Mouse (Mus musculus): ENCODE results near the gene Olfr1161. TPM values are rescaled to one million over a fixed set of nuclear protein-coding genes. Genes with fewer than 3 reads are reported as not detected.
"Not testable (repeated sequence)": the region's sequence is repeated elsewhere in the genome, so short reads cannot be mapped to it uniquely, and the experiment has no call there.

Olfr1161 gene
- not detected in 2 replicates for polyA plus RNA-seq (2014; fragmentation: Nextera tagmentation; extraction: Ambion mirVana)

DNA sequence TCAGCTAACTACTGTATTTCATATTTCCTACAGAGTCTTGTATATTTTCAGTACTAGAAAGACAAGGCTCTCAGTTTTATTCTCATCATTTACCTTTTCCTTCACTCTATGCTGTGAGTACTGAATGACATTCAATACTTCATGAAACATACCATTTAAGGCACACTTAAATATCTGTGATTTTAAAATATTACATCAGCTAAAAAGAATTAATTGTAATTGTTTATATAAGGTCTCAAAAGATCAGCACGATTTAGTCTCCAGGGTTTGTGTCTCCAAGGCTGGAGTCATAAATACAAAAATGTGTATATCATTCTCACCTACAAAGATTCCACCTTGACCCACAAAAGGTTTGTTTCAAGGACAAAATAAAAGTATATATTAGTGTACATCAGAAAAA, at the start of gene Olfr1161:
Olfr1161 (plus strand) TSS at position 301 of the 400 bp plus-strand sequence.
- not testable (repeated sequence) for DNase-seq (ENCODE audit: low spot score); H3K4me1 ChIP-seq (ENCODE audit: control insufficient read depth, insufficient read depth, low read length); H3K36me3 ChIP-seq (ENCODE audit: control insufficient read depth, insufficient read depth, low read length); H3K27ac ChIP-seq (replicated peaks; ENCODE audit: low read depth, low read length); H3K4me2 ChIP-seq (ENCODE audit: low read depth, severe bottlenecking); H3K9ac ChIP-seq (ENCODE audit: low read length); H3K4me3 ChIP-seq (ENCODE audit: low read depth, low read length); ATAC-seq (ENCODE audit: insufficient number of reproducible peaks, low FRiP score, low TSS enrichment, low read depth); H3K27me3 ChIP-seq (ENCODE audit: control insufficient read depth, insufficient read depth, low read length); H3K9me3 ChIP-seq (ENCODE audit: control insufficient read depth, low read length)
- 85% methylated on average over 1 of the region's 1 CpGs for WGBS

DNA sequence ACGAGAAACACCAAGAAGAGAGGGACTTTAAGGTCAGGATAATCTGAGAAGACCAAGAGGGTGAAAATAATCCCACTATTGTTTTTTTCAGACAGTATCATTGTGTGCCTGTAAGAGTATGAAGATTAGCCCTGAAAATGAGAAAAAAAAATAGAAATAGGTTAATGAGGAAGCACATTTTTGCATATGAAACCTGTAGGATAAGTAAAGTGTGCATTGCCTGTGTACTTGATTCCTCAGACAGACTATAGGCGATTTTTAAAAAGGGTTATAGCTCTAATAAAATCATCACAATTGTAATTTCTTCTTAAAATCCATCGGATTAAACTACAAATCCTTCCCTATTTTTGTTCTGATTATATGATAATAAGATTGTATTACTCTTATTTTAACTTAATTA, 48.0 kb upstream of the Olfr1161 start, which contains the start of gene Olfr74:
Olfr74 (minus strand) TSS at position 101 of the 400 bp plus-strand sequence.
- Histone ChIP-seq H3K4me3 (ENCODE audit: low read depth, low read length) (no peak within 1 kb of the TSS), H3K27me3 (ENCODE audit: control insufficient read depth, insufficient read depth, low read length) (no peaks in the 10 kb centered on the region), H3K36me3 (ENCODE audit: control insufficient read depth, insufficient read depth, low read length) (no peaks in the 10 kb centered on the region), H3K4me1 (ENCODE audit: control insufficient read depth, insufficient read depth, low read length) (no peaks in the 10 kb centered on the region), H3K27ac (replicated peaks; ENCODE audit: low read depth, low read length) (no peak within 1 kb of the TSS), H3K9ac (ENCODE audit: low read length) (no peak within 1 kb of the TSS), H3K9me3 (ENCODE audit: control insufficient read depth, low read length) (no peaks in the 10 kb centered on the region), H3K4me2 (ENCODE audit: low read depth, severe bottlenecking) (no peak within 1 kb of the TSS)
- WGBS: 80% methylated on average over 3 of the region's 3 CpGs
- DNase-seq (ENCODE audit: low spot score) (no peak), ATAC-seq (ENCODE audit: insufficient number of reproducible peaks, low FRiP score, low TSS enrichment, low read depth) (no peak)

DNA sequence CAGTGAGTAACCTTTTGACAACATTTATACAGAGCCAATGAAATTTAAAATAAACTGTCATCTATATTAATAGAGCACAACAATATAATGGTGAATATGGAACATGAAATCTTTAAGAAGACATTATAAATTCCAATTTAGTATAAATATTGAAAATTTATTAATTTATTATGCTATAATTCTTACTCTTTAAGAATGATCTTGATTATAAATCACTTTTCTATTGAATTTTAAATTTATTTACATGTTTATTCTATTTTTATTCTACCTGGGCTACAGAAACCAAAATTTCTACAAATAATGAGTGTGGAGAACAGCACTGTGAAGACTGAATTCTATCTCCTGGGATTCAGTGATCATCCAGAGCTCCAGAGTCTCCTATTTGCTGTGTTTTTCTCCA, 32.8 kb upstream of the Olfr1161 start, which contains the start of gene Olfr1158:
Olfr1158 (plus strand) TSS at position 301 of the 400 bp plus-strand sequence.
- no peaks in the 10 kb centered on the region for H3K27me3 ChIP-seq (ENCODE audit: control insufficient read depth, insufficient read depth, low read length)
- no peaks in the 10 kb centered on the region for H3K36me3 ChIP-seq (ENCODE audit: control insufficient read depth, insufficient read depth, low read length)
- H3K4me2 ChIP-seq (ENCODE audit: low read depth, severe bottlenecking): no peak within 1 kb of the TSS
- H3K4me3 ChIP-seq (ENCODE audit: low read depth, low read length): no peak within 1 kb of the TSS
- no peaks in the 10 kb centered on the region for H3K9me3 ChIP-seq (ENCODE audit: control insufficient read depth, low read length)
- H3K9ac ChIP-seq (ENCODE audit: low read length): no peak within 1 kb of the TSS
- DNase-seq (ENCODE audit: low spot score): no peak
- H3K4me1 ChIP-seq (ENCODE audit: control insufficient read depth, insufficient read depth, low read length): no peaks in the 10 kb centered on the region
- H3K27ac ChIP-seq (replicated peaks; ENCODE audit: low read depth, low read length): no peak within 1 kb of the TSS
- no peak for ATAC-seq (ENCODE audit: insufficient number of reproducible peaks, low FRiP score, low TSS enrichment, low read depth)

DNA sequence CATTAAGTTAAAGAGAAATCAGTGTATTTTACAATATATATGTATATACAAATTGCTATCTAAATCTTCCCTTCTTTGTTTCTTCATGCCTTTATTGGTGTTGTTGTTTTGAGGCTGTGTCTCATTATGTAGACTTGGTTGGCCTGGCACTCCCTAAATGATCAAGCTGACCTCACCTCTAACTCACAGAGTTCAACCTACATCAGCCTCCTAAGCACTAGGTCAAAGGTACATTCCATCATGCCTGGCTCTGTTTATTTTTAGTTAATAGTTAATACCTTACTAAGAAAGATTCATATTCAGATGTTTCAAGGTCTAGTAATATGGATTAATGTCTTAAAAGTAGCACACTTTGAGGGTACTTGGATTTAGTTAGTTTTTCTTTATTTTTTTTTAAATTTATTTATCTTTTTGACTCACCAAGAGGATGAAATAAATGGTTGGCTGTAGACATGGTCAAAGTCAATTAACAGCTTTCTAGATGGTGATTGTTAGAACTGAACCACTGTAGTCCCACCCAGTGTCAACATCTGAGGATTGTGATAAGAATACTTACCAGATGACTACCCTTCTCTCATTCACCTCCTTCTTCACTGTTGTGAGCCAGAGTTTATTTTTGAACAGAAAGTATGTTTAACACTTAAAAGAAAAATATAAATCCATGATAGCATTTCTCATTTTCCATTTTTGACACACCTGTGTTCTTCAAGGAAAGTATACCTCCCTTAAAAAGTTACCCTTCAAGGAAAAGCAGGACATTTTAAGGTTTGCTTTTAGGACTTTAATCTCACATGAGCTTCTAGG, 14.9 kb upstream of the Olfr1161 start, which contains the start of gene Olfr1160:
Olfr1160 (minus strand) TSS at position 754 of the 804 bp plus-strand sequence.
- Histone ChIP-seq H3K9me3 (ENCODE audit: control insufficient read depth, low read length) (no peaks in the 10 kb centered on the region), H3K4me2 (ENCODE audit: low read depth, severe bottlenecking) (no peak within 1 kb of the TSS), H3K27me3 (ENCODE audit: control insufficient read depth, insufficient read depth, low read length) (no peaks in the 10 kb centered on the region), H3K9ac (ENCODE audit: low read length) (no peak within 1 kb of the TSS), H3K4me3 (ENCODE audit: low read depth, low read length) (no peak within 1 kb of the TSS), H3K27ac (replicated peaks; ENCODE audit: low read depth, low read length) (no peak within 1 kb of the TSS), H3K36me3 (ENCODE audit: control insufficient read depth, insufficient read depth, low read length) (no peaks in the 10 kb centered on the region), H3K4me1 (ENCODE audit: control insufficient read depth, insufficient read depth, low read length) (no peaks in the 10 kb centered on the region)
- no peak for DNase-seq (ENCODE audit: low spot score)
- no peak for ATAC-seq (ENCODE audit: insufficient number of reproducible peaks, low FRiP score, low TSS enrichment, low read depth)

DNA sequence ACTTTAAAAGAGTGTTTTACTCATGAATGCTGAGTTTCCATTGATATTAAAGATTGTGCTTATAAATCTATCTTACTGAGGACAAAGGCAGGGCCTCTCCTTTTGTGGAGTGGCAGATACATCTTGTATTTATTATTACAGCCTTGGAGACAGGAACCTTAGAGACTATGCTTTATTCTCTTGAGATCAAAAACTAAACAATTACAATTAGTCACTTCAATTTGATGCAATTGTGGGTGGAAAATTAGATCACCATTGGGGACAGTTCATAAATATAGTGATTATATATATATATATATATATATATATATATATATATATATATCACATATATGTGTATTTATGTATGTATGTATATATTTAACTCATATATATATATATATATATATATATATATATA, 15.0 kb downstream of the Olfr1161 start, which contains the start of gene Olfr73:
Olfr73 (minus strand) TSS at position 101 of the 400 bp plus-strand sequence.
- H3K27ac ChIP-seq (replicated peaks; ENCODE audit: low read depth, low read length): no peak within 1 kb of the TSS
- DNase-seq (ENCODE audit: low spot score): no peak
- H3K36me3 ChIP-seq (ENCODE audit: control insufficient read depth, insufficient read depth, low read length): no peaks in the 10 kb centered on the region
- H3K9ac ChIP-seq (ENCODE audit: low read length): no peak within 1 kb of the TSS
- ATAC-seq (ENCODE audit: insufficient number of reproducible peaks, low FRiP score, low TSS enrichment, low read depth): no peak
- no peaks in the 10 kb centered on the region for H3K4me1 ChIP-seq (ENCODE audit: control insufficient read depth, insufficient read depth, low read length)
- H3K9me3 ChIP-seq (ENCODE audit: control insufficient read depth, low read length): no peaks in the 10 kb centered on the region
- H3K4me2 ChIP-seq (ENCODE audit: low read depth, severe bottlenecking): no peak within 1 kb of the TSS
- no peaks in the 10 kb centered on the region for H3K27me3 ChIP-seq (ENCODE audit: control insufficient read depth, insufficient read depth, low read length)
- no peak within 1 kb of the TSS for H3K4me3 ChIP-seq (ENCODE audit: low read depth, low read length)

DNA sequence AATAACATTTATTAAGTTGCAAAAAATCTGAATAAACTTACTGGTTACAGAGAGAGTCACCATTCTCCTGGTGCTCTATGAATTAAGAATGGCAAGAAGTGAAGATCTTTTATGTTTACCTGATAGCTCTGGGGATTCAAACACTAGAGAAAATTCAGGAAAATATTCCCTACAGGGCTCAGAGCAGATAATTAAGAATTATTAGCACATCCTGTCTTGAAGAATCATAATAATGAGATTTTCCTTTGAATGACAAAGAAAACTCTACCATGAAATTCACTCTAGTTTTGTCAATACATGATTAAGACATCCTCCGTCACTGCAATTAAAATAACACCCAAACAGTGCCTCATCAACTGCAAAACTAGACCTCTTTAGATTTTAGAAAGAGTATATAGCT, 28.5 kb downstream of the Olfr1161 start, which contains the start of gene Olfr1162:
Olfr1162 (minus strand) TSS at position 101 of the 400 bp plus-strand sequence.
- Histone ChIP-seq H3K4me1 (ENCODE audit: control insufficient read depth, insufficient read depth, low read length) (no peaks in the 10 kb centered on the region), H3K4me3 (ENCODE audit: low read depth, low read length) (no peak within 1 kb of the TSS)
- no peak for ATAC-seq (ENCODE audit: insufficient number of reproducible peaks, low FRiP score, low TSS enrichment, low read depth)

DNA sequence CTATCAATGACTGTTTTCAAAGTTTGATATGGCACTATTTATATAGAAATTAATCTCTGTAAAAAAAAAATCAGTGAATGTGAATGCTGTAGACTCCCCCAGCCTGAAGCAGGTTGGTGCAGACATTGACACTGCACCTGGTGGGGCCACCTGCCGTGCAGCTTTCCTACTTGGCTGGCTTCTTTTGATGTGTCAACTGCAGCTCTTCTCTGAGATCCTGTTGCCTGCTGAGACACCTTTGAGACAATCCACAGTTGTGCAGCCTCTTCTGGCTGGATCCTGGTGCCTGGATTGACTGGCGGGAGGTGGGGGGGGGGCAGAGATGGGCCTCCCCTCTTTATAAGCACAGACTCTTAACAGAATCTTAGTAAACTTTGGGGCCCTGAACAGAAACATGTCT, 41.0 kb downstream of the Olfr1161 start:
- Histone ChIP-seq H3K9me3 (ENCODE audit: control insufficient read depth, low read length) (no peaks in the 10 kb centered on the region), H3K4me1 (ENCODE audit: control insufficient read depth, insufficient read depth, low read length) (no peaks in the 10 kb centered on the region), H3K27me3 (ENCODE audit: control insufficient read depth, insufficient read depth, low read length) (no peaks in the 10 kb centered on the region), H3K4me2 (ENCODE audit: low read depth, severe bottlenecking) (no peak overlapping the region), H3K4me3 (ENCODE audit: low read depth, low read length) (no peak overlapping the region), H3K36me3 (ENCODE audit: control insufficient read depth, insufficient read depth, low read length) (no peaks in the 10 kb centered on the region), H3K9ac (ENCODE audit: low read length) (no peak overlapping the region), H3K27ac (replicated peaks; ENCODE audit: low read depth, low read length) (no peak overlapping the region)
- WGBS: 82% methylated on average over 2 of the region's 2 CpGs
- ATAC-seq (ENCODE audit: insufficient number of reproducible peaks, low FRiP score, low TSS enrichment, low read depth) (no peak), DNase-seq (ENCODE audit: low spot score) (no peak)

More for the DNA sequence above, 28.5 kb downstream of the Olfr1161 start, which contains the start of gene Olfr1162:
- H3K4me2 ChIP-seq (ENCODE audit: low read depth, severe bottlenecking): no peak within 1 kb of the TSS
- DNase-seq (ENCODE audit: low spot score): no peak
- H3K27ac ChIP-seq (replicated peaks; ENCODE audit: low read depth, low read length): no peak within 1 kb of the TSS
- no peaks in the 10 kb centered on the region for H3K27me3 ChIP-seq (ENCODE audit: control insufficient read depth, insufficient read depth, low read length)
- no peak within 1 kb of the TSS for H3K9ac ChIP-seq (ENCODE audit: low read length)
- 86% methylated on average over 1 of the region's 1 CpGs for WGBS
- H3K36me3 ChIP-seq (ENCODE audit: control insufficient read depth, insufficient read depth, low read length): no peaks in the 10 kb centered on the region
- H3K9me3 ChIP-seq (ENCODE audit: control insufficient read depth, low read length): no peaks in the 10 kb centered on the region

DNA sequence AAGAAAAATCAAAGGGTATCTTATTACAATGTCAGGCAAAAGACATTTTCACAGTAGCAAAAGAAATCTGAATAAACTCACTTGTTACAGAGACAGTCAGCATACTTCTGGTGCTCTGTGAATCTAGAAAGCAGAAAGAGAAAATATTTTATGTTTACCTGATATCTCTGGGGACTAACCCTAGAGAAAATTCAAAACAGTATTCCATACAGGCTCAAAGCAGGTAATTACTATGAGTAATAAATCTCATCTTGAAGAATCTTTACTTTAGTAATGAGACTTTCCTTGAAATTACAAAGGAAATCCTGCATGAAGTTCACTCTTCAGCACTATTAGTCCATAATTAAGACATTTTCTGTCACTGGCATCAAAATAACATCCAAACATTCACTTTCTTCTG, 49.2 kb downstream of the Olfr1161 start, which contains the start of gene Olfr1163:
Olfr1163 (minus strand) TSS at position 101 of the 400 bp plus-strand sequence.
- no peak within 1 kb of the TSS for H3K27ac ChIP-seq (replicated peaks; ENCODE audit: low read depth, low read length)
- H3K36me3 ChIP-seq (ENCODE audit: control insufficient read depth, insufficient read depth, low read length): no peaks in the 10 kb centered on the region
- no peaks in the 10 kb centered on the region for H3K9me3 ChIP-seq (ENCODE audit: control insufficient read depth, low read length)
- H3K4me1 ChIP-seq (ENCODE audit: control insufficient read depth, insufficient read depth, low read length): no peaks in the 10 kb centered on the region
- H3K4me2 ChIP-seq (ENCODE audit: low read depth, severe bottlenecking): no peak within 1 kb of the TSS
- DNase-seq (ENCODE audit: low spot score) (no peak), ATAC-seq (ENCODE audit: insufficient number of reproducible peaks, low FRiP score, low TSS enrichment, low read depth) (no peak)
- H3K9ac ChIP-seq (ENCODE audit: low read length): no peak within 1 kb of the TSS
- no peak within 1 kb of the TSS for H3K4me3 ChIP-seq (ENCODE audit: low read depth, low read length)
- no peaks in the 10 kb centered on the region for H3K27me3 ChIP-seq (ENCODE audit: control insufficient read depth, insufficient read depth, low read length)

Measured in limb, embryonic 11.5 days (tissue).